Mouse (Mus musculus): ENCODE measurements around the gene Slc12a6.

GRCm38 (mm10) chr2:112374610-112375009 lies 109.0 kb downstream of the Slc12a6 start:
- no peak for TF ChIP-seq CTCF (IDR thresholded peaks at IDR 0.05; ENCODE audit: control insufficient read depth, insufficient read depth, insufficient read length)
- no peak for TF ChIP-seq USF1 (IDR thresholded peaks at IDR 0.05; ENCODE audit: low read depth)
- no peak for TF ChIP-seq MYOG (IDR thresholded peaks at IDR 0.05; ENCODE audit: control insufficient read depth, extremely low read depth, insufficient read length)

All from C2C12 (cell line).